Mouse (Mus musculus): ENCODE measurements around the gene Gramd4. TPM values are rescaled to one million over a fixed set of nuclear protein-coding genes. Genes with fewer than 3 reads are reported as not detected.

Gene Gramd4
- total RNA-seq, 2 experiments from 2014 or later: 32.6 to 32.7 TPM

DNA sequence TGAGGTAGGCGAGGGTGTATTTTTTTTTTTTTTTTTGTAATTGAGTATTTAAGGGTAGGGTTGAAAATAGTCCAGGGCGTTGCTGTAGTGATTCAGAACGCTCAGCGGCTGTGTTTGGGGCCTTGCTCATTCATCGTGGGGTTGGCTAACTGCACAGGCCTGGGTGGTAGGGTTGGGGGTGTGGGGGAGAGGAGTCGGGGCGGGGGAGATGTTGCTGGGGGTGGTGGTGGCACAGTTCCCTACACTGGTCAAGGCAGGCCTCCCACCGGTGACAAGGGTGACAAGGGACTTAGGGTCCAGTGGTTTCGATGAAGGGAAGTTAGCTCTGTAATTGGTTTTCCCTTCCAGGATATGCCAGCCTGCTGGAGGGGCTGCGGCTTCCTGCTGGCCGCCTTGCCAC is 12.9 kb downstream of the Gramd4 start:
- no peak for DNase-seq

DNA sequence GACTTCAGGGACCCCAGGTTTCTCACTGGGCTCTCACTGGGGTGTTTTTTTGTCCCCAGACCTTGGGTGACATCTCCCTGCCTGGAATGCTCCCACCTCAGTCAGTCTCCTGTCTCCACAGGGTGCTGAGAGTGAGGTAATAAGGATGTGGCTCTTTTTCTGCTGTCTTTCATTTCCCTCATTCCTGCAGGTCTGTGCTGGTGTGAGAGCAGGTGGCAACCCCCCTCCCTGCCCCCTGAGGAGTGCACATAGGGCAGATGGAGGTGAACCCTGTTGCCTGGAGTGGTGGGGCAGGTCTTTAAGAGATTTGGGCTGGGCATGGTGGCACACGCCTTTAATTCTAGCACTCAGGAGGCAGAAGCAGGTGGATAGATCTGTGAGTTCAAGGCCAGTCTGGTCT is 13.7 kb downstream of the Gramd4 start:
- no peak for DNase-seq

DNA sequence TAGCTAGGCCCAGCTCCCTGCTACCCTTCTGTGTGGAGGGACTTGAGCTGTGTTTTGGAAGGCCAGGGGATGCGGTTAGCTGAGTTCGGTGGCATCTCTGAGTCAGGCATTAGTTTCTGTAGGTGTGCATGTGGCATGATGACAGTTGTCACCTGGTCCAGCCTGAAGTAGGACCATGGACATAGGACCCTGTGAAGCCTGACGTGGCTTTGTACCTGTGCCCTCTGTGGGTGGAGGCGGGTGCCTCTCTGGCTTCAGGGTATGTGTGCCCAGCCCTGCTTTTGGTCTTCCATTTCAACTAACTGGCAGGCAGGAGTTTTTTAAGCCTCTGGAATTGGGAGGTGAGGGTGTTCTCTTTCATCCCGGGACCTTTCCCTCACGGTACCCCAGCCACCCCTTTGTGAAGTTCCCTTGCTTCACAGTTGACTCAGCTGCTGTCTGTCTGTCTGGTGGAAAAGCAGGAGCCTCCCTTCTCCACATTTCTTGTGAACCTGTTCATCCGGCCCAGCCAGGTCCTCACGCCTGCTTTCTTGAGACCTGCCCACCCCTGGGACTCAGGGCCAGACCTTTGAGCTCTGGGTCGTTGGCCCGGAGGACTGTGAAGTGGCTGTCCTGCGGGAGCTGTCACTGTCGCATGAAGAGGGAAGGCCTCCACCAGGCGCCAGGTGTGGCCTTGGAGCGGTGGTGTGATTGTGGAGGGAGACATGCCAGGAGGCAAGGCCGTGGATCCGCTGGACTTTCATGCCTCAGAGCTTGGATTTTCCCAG is 16.9 kb downstream of the Gramd4 start:
- DNase-seq: no peak

DNA sequence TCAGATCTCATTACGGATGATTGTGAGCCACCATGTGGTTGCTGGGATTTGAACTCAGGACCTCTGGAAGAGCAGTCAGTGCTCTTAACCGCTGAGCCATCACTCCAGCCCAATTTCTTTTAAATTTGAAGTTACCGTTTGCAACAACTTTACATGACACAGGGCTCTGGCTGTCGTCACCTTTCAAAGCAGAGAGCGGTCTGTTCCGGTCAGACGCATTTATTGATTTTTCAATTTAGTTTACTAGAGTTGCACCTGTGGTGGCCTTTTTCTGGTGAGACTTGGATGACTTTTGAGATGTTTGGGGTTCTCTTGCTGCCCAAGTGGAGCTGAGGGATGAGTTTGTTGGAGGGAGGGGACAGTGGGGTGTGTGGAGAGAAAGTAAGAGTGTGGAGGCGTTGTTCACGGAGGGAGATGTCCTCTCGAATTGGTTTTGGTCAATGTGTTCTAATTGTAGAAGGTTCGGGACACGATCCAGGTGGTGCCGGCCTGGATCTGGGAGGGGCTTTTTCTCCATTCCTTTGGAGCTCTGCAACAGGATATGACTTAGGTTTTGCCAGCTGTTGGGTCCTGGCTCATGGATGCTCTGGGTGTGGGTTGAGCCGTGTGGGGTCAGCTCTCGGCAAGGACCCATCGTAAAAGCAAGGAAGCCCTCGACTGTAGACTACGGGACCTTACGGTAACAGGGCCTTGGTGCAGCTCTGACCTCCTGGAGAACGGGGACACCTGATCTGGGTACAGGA is 18.0 kb downstream of the Gramd4 start:
- DNase-seq: peak in 1 of 2 experiments; percentile 49

DNA sequence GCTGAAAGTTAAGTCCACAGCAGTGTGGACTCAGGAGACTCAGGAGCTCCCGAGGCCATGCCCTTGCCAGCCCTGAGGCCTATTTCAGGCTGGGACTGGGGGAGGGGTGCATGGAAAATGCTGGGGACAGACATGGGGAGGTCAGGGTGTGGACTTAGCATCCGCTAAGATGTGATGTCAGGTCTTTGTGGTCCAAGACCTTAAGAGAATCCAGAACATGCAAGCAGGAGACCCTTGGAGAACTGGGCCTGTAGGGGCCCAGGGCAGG is 18.5 kb downstream of the Gramd4 start:
- DNase-seq: no peak

DNA sequence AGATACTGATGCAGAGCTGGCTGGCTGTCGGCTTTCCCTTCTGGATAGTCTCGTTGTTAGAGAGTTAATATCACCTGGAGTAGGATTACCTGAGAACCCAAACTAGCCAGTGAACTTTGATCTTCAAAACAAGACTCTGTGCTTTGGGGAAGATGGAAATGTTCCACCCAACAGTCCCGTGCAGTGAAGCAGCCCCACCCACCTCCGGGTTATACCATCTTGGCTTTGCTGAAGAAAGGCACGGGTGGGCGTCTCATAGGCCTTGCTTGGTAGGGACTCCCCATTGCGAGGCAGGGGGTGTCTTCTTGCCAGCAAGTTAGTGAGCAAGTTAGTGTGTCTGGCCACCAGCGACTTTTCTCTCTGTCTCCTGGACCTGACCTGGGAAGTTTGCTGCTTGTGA is 18.9 kb downstream of the Gramd4 start:
- no peak for DNase-seq

DNA sequence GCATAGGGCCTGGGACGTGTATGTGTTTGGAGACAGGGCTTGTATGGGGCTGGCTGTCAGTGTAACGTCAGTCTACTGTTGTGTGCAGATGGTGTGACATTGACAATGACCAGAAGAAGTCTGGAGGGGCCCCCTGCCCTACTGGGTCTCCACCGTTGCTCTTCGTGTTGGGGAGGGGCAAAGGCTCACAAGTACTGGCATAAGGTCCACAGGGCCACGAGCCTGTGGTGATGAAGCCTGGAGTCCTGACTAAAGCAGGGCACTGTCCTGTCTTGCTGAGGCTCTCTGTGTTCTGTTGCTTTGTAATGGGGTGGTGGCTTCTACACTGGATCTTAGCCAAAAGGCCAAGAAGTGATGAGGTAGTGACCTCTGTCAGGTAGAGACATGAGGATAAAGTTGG is 20.4 kb downstream of the Gramd4 start:
- DNase-seq: no peak

DNA sequence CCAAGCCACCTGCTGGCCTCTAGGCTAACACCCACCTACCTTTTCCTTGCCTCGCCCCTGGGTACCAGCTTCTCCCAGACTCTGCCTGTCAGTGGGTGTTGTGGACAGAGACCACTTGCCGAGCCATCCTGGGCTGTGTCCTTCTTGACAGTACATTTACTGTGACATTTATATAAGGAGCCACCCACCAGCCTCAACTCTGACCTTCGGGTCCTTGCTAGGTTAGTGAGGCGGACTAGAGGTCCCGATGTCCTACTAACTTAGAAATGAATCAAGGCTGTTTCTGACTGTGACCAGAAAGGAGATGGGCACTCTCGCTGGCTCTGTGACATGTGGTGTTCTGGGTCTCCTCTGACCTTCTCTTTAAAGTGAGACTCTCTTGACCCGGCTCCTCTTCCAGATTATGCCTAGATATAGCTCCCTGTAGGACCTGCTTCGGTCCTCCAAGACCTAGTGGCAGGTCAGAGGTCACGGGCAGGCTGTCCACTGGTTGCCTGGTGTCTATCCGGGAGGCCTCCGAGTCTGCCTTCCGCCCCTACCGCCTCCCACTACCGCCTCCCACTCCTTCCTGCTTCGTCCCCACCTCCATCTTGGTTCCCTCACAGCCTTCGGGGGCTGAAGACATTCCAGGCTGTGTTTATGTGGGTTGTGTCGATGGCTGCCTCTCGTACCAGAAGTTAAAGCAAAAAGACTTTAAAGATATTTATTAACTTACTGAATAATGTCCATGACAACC is 21.2 kb downstream of the Gramd4 start:
- DNase-seq: no peak

DNA sequence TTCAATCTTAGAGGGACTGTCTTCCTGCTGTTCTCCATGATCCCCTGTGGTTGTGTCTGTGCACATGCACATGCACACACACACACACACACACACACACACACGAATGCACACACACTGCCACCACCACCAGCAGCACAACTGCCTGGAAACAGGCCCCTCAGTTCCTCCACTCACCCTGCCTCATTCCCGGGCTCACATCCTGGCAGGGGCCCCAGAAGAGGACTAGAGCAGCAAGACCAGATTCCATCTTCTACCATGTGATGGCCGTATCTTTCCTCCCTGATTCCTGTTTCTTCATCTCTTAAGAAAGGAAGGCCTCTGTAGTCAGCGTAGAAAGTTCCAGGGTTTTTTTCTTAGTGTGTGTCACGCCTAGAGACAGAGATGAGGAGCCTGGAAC is 22.0 kb downstream of the Gramd4 start:
- DNase-seq: no peak

DNA sequence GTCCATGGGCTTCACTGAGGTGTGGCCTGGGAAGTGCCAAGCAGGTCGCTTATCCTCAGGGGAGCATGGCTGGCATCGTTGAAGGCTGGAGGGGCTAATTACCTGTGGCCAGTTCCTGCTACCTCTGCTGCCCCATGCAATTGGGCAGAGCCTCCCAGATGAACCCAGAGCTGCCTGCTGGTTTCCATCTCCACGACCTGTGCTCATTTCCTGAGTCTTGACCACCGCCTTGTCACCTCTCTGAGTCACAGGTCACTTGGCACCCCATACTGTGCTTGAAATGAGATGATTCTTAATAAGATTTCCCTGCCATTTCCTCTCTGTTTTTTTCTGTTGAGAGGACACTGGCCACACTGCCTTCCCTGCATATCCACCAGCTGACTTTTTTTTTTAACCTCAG is 22.4 kb downstream of the Gramd4 start:
- peak; percentile 62 to 83 for DNase-seq

DNA sequence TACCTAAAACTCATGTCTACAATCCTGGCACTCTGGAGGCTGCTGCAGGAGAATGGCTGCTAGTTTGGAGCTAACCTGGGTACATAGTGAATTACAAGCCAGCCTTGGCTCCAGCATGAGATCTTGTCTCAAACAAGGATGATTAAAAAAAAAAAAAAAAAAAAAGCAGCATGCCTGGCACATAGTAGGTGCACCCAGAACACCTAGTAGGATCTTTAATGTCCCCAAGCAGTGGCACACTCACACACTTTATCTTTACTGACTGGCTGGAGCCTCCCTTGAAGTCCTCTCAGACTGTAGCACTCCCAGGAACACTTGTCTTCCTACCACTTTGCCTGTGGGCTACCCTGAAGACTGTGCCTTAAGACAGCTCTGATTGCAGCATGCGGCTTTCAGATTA is 22.9 kb downstream of the Gramd4 start:
- DNase-seq: no peak

DNA sequence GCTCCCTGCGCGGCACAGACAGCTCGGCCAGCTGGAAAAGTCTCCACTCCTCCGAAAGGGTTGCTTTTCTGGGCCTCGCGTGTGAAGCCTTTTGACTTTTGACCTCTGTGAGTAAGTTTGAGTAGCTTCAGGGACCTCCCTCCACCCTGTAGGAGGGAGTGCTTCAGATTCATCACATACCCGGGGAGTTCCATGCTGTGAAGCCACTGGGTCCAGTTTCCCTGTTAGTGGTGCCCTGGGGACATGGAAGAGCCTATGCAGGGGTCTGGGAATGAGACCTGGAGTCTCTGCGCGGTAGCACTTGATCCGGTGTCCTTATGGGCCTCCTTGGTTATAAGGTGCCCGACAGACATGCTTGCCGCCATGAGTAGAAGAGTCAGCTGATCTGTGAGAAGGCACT is 24.2 kb downstream of the Gramd4 start:
- no peak for DNase-seq

DNA sequence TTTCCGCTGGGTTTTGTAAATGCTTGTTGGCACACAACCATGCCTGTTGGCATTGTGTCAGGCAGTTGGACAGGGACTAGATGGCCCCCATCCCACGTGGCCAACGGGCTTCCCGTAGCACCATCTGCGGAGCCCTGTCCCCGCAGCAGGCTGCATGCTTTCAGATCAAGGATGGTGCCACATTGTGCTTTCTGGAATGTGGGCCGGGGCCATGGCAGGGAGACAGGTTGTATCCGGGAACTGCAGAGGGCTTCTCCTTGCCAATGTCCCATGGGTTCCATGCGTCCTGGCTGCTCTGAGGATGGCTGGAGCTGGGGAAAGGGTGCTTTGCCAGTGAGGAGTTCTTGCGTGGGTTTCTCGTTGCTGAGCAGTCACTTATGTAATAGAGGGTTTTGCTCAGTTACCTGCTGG is 25.1 kb downstream of the Gramd4 start:
- DNase-seq: peak in 1 of 2 experiments; percentile 32

DNA sequence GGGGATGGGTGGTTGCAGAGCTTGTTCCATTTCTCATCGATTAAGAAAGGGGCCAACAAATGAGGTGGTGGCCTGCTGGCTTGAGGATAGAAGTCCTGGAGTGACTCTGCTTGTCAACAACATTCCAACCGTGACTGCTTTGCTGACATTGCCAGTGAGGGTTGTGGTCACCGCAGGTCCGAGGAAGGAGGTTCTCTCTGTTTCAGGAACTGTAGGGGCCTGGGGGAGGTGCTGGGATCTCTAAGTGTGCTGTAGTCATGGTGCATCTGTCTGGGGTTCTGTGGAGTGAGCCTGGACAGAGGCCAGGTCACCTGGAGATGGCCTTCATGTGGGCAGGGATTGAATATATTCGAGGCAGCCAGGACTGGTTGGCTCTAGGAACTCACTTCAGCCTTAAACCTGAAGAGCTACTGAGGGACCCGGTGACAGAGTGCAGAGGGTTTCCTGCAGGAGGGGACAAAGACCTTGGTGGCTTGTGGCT is 25.8 kb downstream of the Gramd4 start:
- no peak for DNase-seq

DNA sequence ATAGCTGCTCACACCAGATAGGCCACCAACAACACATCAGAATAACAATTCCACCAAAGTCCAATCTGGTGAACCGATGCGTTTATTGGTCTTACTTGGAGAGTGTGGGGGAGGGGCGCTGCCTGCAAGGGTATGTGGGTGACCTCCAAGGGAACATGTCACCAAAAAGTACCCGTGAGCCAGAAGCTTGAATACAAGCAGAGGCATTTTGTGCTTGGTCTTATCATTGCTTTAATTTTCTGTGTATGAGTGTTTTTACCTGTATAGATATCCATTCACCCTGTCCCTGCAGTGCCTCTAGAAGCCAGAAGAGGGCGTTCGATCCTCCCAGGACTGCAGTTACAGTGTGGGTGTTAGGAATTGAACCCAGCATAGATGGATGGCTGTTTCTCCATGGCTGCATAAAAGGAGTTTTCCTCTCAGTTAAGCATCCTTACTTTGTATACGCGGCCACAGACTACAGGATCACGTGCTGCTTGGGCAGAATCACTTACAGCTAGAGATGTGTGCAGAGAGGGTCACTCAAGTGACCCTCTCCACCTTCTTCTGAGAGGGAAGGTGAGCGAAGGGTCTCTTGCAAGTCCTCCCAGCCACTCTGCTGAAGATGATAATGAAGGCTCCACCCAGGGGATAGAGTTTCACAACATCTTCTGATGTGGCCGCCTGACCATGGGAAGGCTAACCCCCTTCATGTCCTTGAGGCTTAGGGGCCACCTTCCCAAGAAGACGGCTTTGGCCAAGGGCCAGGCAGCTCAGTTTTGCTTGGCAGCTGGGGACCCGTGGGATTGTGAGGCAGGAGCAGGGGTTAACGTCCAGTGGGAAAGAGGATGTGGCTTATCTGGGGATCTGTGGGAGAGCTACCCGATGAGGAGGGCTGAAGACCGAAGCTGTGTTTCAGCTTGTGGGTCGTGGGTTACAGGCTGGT is 28.1 kb downstream of the Gramd4 start:
- peak; percentile 70 to 72 for DNase-seq

DNA sequence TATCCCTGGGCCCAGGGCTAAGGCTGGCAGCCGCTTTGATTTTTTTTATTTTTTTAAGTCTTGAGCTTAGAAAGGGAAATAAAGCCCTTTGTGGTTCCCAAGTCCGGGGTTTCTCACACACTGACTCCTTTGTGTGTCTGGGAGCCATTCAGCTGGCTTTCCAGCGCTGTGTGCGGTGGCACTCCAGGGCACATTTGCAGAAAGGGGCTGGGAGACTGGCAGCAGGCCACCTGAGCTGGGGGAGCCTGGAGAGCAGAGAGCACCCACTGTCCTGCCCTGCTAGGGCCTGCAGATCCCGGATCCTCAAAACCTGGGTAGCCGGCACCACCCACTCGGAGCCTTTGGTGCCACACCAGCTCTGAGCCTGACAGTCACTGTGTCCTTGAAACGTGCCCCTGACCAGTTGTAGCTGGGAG is 28.8 kb downstream of the Gramd4 start:
- no peak for DNase-seq

DNA sequence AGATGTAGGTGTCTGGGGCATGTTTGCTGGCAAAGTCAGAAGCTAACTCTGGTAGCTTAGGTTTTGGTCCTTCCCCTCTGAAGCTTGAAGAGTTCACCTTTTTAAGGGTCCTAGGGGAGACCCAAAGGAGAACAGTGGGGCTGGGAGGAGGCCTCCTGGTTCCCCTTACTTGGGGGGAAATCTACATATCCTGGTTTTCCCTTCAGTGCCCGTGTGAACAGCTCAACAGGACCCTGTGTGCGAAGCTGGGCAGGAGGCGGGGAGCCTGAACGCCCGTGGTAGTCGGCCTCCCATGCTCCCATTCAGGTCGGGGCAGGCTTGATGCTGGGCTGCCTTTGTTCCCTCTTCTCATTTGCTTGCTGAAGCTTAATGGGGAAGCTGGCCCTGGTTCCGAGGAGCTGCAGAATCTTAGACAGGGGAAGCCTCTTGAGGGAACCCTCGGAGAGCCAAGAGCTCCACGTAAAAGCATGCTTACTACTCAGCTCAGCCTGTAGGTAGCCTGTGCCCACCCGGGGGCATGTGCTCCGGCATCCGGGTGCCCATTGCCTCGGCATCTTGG is 30.2 kb downstream of the Gramd4 start:
- DNase-seq: no peak

DNA sequence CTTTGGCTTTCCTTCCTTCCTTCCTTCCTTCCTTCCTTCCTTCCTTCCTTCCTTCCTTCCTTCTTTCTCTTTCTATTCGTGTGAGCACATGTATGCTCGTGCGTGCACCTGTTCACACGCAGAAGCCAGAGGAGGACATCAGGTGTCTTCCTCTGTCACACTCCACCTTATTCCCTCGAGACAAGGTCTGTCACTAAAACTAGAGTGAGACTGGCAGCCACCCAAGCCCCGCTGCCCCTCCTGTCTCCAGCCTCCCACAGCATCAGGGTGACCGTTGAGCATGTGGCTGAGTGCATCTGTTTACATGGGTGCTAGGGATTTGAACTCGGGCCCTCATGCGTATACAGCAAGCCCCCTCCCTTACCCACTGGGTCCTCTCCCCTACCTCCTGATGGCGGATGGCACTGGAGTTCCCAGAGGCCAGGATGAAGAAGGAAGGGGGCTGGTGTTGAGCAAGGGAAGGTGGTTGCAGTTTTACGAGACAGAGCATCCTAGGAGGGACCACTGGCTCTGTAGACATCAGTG is 30.8 kb downstream of the Gramd4 start:
- no peak for DNase-seq

DNA sequence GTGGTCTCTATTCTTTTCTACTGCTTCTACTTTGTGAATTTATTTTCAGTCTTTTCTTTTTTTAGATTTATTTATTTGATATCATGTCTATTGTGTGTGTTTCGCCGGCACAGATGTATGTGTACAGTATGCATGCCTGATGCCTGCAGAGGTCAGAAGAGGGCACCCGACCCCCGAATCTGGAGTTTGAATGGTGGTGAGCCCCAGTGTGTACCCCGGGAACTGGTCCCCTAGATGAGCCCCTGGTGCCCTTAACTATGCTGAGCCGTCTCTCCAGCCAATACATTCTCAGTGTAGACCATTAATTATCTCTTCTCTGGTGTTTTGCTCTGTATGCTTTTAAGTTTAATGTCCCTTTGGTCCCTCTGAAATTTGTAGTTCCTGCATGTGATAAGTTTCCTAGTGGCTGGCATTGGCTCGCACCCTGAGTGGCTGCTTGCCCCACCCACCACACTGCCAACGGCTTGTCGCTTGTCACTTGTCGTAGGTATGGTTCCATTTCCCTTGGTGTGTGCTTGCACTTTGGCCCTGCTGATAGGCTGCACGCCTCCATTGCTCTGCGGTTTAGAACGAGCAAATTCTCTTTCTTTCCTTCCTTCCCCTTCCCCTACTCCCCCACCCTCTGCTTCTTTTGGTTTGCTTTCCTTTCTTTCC is 31.7 kb downstream of the Gramd4 start:
- no peak for DNase-seq

DNA sequence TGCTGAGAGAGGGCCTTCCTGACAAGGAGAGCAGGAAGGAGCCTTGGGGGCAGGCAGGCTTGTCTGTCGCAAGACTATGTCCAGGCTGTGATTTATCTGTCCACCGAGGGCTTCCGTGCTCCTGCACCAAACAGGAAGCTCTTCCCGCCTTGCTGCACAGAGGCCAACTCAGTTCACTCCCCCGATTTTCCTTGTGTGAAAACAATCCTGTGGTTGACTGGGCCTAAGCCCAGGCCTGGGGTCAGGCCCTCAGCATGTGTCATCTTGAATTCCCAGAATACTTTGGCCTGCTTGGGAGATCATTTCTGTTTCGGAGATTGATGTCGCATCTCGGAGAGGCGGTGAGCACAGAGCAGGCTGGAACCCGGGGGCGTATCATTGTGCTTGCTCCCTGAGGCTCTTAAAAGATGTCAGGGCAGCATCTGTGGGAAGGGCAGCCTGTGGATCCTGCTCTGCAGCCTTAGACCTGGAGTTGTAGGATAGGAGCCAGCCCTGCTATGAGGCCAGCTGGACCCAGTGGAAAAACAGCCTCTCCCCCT is 32.6 kb downstream of the Gramd4 start:
- peak; percentile 84 to 95 for DNase-seq

DNA sequence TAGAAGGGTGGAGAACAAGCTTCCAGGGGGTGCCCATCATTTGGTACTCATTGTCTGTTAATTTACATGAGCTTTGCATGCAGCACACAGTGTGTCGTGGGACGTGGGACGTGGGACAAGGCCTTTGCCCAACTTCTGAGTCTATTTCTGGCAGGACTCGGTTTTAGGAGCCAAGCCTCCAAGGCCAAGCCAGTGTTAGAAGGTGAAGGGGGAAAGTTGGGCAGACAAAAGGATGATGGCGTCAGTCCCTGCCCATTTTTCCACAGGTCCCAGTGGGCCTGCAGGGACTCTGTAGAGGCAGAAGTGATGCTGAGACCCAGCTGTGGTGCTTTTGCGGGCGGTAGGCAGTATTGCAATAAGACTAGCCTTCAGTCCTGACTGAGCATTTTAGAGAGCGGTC is 33.1 kb downstream of the Gramd4 start:
- peak in 1 of 2 experiments; percentile 61 for DNase-seq

All from heart, adult 18-20 months (tissue).